Mouse (Mus musculus) kidney, adult 2 months (tissue): ENCODE results near the gene Prrt2.

Experiments
- CTCF ChIP-seq: fragments of 200-500 bp; conservative IDR thresholded peaks from 2 replicates; pipeline ENCODE4 v1.5.1; 2011; ENCODE audit warnings: low read depth, mild to moderate bottlenecking, control low read depth, low read length, moderate library complexity, mixed read lengths; ENCODE audit not compliant: insufficient read depth, insufficient read length
- POLR2A ChIP-seq: fragments of 200-500 bp; IDR thresholded peaks from one replicate; pipeline ENCODE4 v1.6.1; 2011; ENCODE audit warnings: low read depth, low read length, control low read depth

DNA sequence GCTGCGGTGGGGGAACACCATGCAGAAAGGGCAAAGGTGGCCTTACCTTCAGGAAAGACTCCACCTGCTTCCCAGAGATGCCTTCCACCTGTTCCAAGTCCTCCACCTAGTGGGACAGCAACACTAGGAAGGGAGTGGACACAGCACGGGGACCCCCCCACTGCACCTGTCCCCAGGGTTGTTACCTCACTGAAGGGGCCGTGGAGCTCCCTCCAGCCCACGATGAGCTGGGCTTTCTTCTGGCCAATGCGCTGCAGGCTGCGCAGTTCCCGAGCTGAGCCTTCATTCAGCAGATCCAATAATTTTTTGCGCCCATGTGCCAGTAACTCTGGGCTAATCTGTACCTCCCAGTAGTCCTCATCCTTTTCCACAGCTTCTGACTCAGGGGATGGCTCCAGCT, 6.9 kb upstream of the Prrt2 start:
- TF ChIP-seq CTCF (no peak), POLR2A (no peak)
